Mouse (Mus musculus) ES-E14 (cell line): Measurements from ENCODE around the gene Gm49601.

Source experiments
- CHD2 ChIP-seq: IDR thresholded peaks from 2 replicates; pipeline ENCODE4 v1.6.1; 2014; ENCODE audit warnings: mild to moderate bottlenecking, low read depth, low read length, inconsistent platforms
- HCFC1 ChIP-seq: IDR thresholded peaks from 2 replicates; pipeline ENCODE4 v1.6.1; 2012; ENCODE audit warnings: low read length, inconsistent platforms, borderline replicate concordance; ENCODE audit not compliant: insufficient read depth
- MAFK ChIP-seq: IDR thresholded peaks from 2 replicates; pipeline ENCODE4 v1.6.1; 2014; ENCODE audit warnings: mild to moderate bottlenecking, low read depth, low read length, inconsistent platforms; ENCODE audit not compliant: insufficient read depth
- ZC3H11A ChIP-seq: IDR thresholded peaks from 2 replicates; pipeline ENCODE4 v1.6.1; 2012; ENCODE audit warnings: low read depth, mild to moderate bottlenecking, inconsistent platforms, low read length, borderline replicate concordance
- ZNF384 ChIP-seq: IDR thresholded peaks from 2 replicates; pipeline ENCODE4 v1.6.1; 2012; ENCODE audit warnings: low read depth, low read length, inconsistent platforms

DNA sequence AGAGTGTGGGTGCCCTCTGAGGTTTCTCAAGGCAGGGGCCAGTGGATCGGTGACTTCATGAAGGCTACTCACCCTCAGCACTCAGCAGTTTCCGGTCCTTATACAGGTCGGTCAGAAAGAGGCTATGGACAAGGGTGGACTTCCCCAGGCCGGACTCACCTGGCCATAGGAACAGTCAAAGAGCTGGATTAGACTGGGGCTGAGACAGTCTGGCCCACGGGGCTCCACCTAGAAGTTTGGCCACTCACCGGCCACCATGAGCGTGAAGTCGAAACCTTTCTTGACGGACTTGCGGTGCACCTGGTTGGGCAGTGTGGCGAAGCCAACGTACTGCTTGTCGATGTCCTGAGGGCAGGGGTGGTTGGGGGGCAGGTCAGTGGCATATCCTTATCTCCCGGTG lies 1.1 kb downstream of the Gm49601 start:
- TF ChIP-seq CHD2 (no peak), MAFK (no peak), ZNF384 (no peak), HCFC1 (no peak), ZC3H11A (no peak)
